Mouse (Mus musculus): ENCODE results near the gene Camk2g.

The Camk2g gene

DNA sequence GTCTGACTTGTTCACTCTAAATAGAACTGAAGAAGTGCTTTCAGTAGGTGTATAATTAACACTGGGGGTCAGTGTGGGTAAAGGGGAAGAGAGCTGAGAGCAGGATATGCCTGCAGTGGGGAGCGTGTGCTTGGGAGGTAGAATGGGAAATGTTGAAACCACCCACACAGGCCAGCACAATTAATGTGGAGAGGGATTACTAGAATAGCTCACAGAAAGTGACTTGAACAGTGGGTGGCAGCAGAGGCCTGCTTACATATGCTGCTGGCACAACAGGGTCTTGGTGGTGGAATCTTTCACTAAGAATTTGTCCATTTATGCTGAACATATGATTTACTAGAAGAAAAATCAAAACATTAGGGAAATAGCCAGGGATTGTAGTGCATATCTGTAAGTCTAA, 96.9 kb downstream of the Camk2g start:
- no peak for DNase-seq

DNA sequence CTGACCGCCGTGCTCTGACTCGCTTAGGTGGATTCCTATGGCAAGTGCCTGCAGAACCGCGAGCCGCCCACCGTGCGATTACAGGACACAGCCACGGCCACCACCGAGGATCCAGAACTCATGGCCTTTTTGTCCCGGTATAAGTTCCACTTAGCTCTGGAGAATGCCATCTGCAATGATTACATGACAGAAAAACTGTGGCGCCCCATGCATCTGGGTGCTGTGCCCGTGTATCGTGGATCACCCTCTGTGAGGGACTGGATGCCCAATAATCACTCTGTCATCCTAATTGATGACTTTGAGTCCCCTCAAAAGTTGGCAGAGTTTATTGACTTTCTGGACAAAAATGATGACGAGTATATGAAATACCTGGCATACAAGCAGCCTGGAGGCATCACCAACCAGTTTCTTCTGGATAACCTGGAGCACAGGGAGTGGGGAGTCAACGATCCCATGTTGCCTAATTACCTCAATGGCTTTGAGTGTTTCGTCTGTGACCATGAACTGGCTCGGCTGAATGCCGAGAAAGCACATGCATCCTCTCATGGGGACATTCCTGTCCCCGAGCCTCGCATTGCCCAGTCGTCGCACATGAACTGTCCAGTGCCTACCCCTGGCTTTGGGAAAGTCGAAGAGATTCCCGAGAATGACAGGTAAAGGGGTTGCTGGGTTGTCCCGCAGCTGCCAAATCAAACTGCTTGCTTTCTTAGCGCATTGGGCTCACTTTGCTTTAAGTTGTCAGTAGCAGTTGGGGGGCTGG, 97.9 kb downstream of the Camk2g start:
- DNase-seq = peak; percentile 33

DNA sequence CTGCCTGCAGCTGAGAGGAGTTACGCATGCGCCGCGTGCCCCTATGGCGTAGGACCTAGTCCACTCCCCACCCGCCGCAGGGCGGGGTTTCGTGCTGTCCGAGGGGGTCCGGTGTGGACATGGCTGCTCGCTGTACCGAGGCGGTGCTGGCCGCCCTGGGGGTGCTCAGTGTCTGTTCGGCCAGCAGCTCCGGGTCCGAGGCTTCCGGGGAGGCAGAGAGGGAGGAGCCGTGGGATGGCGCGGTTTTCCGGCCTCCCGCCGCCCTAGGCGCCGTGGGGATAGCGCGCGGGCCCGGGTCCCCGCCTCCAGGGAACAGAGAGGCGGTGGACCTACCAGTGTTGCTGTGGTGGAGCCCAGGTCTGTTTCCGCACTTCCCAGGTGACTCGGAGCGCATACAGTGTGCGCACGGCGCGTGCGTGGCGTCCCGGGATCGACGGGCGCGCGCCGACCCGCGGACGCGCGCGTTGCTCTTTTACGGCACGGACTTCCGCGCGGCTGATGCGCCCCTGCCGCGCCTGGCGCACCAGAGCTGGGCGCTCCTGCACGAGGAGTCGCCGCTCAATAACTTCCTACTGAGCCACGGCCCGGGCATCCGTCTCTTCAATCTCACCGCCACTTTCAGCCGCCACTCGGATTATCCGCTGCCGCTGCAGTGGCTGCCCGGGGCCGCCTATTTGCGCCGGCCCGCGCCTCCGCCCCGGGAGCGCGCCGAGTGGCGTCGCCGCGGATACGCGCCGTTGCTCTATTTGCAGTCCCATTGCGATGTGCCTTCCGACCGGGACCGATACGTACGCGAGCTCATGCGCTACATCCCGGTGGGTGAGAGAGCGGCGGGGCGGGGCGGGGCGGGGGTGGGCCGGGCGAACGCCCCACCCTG, 98.8 kb downstream of the Camk2g start, which contains the start of gene Fut11:
Gene Fut11 (plus strand): TSS at position 85 of the 877 bp plus-strand sequence.
- DNase-seq = peak; percentile 90

DNA sequence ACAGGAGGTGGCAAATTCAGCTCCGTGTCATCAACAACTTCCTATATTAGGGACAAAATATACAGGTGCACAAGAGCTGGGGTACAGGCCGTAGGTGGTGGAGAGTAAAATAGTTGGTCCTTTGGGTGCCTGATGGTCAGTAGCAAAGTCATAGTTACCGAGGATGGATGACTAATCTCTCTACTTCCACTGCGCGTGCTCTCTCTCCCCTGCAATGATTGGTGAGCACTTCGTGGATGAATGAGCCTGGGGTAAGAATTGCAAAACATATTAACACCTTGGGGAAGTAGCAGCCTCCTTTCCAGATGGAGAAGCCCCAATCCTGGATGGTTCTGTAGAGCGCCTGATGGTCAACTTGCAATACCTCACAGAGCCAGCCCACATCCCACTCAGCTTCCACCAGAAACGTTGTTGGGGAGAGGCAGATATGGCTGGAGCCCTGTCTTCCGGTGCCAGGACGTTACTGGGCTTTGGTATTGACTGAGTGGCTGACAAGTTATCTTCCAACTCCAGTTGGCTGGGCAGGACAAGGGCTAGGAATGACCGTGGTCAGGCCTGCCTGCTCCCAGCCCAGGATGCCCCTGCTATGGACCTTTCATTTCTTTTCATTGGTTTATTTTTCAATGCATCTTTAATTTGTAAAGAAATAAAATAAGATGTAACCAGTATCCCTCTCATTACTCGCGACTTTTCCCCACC, 99.6 kb downstream of the Camk2g start:
- DNase-seq = no peak

DNA sequence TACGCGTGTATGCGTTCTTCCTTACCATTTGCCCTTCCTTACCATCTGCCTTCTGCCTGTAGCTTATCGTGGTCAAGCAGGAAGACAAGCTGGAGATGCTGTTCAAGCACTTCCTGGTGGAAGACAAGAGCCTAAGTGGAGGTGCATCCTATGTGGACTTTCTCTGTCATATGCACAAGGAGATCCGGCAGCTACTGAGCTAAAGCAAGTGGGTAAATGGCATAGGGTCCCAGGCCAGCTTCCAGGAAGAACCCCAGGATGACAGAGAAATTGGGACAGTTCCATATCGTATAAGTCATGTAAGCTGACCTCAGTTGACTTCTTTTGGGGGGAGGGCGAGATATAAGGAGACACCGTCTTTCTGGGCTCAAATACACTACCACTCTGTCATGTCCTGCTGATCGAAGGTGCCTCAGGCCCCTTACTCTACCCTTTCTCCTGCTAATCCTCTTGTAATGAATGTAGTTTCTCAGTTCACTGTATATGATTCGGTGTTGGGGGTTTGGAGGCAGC, 100.2 kb downstream of the Camk2g start:
- no peak for DNase-seq

DNA sequence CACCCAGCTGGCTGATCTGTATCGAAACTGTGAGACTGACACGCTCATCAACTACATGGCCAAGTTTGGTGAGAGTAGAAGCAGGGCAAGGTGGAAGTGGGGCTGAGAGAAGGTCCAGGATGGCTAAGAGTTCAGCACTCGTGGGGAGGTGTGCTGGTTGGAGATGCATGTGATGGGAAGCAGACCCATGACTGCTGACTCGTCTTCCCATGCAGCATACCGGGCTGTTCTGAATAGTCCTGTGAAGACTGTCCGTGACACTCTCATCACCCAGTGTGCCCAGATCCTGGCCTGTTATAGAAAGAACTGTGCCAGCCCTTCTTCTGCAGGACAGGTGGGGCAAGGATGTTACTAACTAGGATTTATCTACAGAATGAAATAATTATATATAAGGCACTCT, 102.1 kb downstream of the Camk2g start:
- no peak for DNase-seq

DNA sequence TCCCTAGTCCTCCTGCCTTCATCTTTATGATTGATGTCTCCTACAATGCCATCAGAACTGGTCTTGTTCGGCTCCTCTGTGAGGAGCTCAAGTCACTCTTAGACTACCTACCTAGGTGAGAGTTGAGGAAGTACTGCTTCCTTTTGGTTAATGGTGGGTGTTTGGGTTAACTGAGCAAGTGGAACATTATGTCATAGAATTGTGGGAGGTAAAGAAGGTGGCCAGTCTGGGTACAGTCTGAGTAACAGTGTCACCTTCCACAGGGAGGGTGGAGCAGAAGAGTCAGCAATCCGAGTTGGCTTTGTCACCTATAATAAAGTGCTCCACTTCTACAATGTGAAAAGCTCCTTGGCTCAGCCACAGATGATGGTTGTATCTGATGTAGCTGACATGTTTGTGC, 104.9 kb downstream of the Camk2g start:
- no peak for DNase-seq

DNA sequence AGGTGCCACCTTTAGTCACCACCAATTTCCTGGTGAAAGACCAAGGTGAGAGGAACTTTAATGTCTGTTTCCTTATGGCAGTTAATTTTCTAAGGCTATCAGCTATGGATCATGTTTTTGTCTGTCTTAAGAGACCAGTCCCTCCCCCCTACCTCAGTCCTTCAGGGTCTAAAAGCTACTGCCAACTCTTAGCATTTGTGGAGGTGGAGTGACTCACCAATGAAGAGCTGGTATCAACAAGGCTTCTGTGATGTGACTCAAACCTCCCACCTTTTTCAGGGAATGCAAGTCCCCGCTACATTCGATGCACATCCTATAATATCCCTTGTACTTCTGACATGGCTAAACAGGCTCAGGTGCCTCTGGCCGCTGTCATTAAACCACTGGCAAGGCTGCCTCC, 107.3 kb downstream of the Camk2g start:
- no peak for DNase-seq
